Mouse (Mus musculus) ovary, postnatal 10 days (tissue): ENCODE results near the gene Npm3.
A peak's percentile ranks its signal among the peaks of the same experiment; 100 is the strongest.

ENCODE experiments used
- DNase-seq: peaks from one replicate; pipeline ENCODE4 v3.0.0; 2022; ENCODE audit warnings: low spot score

The Npm3 gene

GRCm38 (mm10) chr19:45734191-45734590, 15.2 kb downstream of the Npm3 start:
- no peak for DNase-seq

GRCm38 (mm10) chr19:45733564-45733963, 15.8 kb downstream of the Npm3 start:
- DNase-seq: no peak

- DNase-seq: no peak
Observed at GRCm38 (mm10) chr19:45731658-45732057, 17.7 kb downstream of the Npm3 start.

- no peak for DNase-seq
Observed at GRCm38 (mm10) chr19:45730042-45730441, 19.3 kb downstream of the Npm3 start.

GRCm38 (mm10) chr19:45727231-45727630, 22.2 kb downstream of the Npm3 start:
- DNase-seq: no peak

- DNase-seq: no peak
Observed at GRCm38 (mm10) chr19:45725677-45726277, 23.6 kb downstream of the Npm3 start.

- DNase-seq: no peak
Observed at GRCm38 (mm10) chr19:45722188-45722587, 27.2 kb downstream of the Npm3 start.

- no peak for DNase-seq
Observed at GRCm38 (mm10) chr19:45718286-45718685, 31.1 kb downstream of the Npm3 start.

- DNase-seq: peak; percentile 15
Observed at GRCm38 (mm10) chr19:45717493-45718220, 31.7 kb downstream of the Npm3 start.

GRCm38 (mm10) chr19:45708704-45709103, 40.7 kb downstream of the Npm3 start:
- DNase-seq: no peak
